Mouse (Mus musculus): Measurements from ENCODE around the gene Slc30a2.

GRCm38 (mm10) chr4:134326859-134327530 is 16.0 kb upstream of the Slc30a2 start:
- TF ChIP-seq EP300 (IDR thresholded peaks at IDR 0.05; ENCODE audit: low read depth) (no peak), CTCF (IDR thresholded peaks at IDR 0.05; ENCODE audit: low read depth) (no peak)
